Mouse (Mus musculus): ENCODE measurements around the gene Ap3s2.

The Ap3s2 gene

GRCm38 (mm10) chr7:79920344-79920983, at the start of gene Ap3s2:
Gene Ap3s2 (minus strand): TSS chr7:79920649.
- peak; percentile 83 to 85 for DNase-seq (ENCODE audit: low read depth in 2 of 2, low spot score in 2 of 2)

DNA sequence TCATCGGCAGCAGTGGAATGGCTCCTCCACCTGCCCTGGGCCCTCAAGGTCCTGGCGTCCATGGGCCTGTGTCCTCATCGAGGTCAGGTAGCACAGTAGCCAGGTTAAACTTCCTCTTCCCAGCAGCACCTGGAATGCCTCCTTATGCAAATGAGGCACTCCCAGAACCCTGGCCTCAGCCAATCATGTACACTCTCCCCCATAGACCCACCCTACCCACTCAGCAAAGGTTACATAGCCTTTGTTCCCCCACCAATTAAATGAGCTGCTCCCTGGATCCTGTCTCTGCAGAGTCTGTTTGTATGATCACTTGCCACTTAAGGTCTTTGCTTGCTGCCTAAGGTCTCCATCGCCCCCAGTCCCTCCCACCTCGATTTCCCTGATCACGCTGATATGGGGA, 47.9 kb upstream of the Ap3s2 start:
- DNase-seq (ENCODE audit: low read depth in 2 of 2, low spot score in 2 of 2) = no peak

GRCm38 (mm10) chr7:79961600-79961999, 41.2 kb upstream of the Ap3s2 start:
- no peak for DNase-seq (ENCODE audit: low read depth in 2 of 2, low spot score in 2 of 2)

- DNase-seq (ENCODE audit: low read depth in 2 of 2, low spot score in 2 of 2) = no peak
These were observed 35.7 kb upstream of the Ap3s2 start for GRCm38 (mm10) chr7:79956131-79956530.

DNA sequence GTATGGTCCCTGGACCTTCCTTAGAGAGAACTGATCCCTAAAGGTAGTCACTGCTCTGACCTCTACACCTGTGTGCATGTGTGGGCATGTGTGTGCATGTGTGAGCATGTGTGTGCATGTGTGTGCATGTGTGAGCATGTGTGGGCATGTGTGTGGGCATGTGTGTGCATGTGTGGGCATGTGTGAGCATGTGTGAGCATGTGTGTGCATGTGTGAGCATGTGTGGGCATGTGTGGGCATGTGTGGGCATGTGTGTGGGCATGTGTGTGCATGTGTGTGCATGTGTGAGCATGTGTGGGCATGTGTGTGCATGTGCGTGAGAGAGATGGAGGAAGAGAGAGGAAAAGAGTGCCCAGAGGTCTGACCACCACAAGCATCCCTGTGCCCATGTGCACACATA, 34.4 kb upstream of the Ap3s2 start:
- DNase-seq (ENCODE audit: low read depth in 2 of 2, low spot score in 2 of 2) = no peak

- no peak for DNase-seq (ENCODE audit: low read depth in 2 of 2, low spot score in 2 of 2)
These were observed 30.6 kb upstream of the Ap3s2 start for GRCm38 (mm10) chr7:79951038-79951437.

GRCm38 (mm10) chr7:79950236-79950635, 29.8 kb upstream of the Ap3s2 start:
- no peak for DNase-seq (ENCODE audit: low read depth in 2 of 2, low spot score in 2 of 2)

DNA sequence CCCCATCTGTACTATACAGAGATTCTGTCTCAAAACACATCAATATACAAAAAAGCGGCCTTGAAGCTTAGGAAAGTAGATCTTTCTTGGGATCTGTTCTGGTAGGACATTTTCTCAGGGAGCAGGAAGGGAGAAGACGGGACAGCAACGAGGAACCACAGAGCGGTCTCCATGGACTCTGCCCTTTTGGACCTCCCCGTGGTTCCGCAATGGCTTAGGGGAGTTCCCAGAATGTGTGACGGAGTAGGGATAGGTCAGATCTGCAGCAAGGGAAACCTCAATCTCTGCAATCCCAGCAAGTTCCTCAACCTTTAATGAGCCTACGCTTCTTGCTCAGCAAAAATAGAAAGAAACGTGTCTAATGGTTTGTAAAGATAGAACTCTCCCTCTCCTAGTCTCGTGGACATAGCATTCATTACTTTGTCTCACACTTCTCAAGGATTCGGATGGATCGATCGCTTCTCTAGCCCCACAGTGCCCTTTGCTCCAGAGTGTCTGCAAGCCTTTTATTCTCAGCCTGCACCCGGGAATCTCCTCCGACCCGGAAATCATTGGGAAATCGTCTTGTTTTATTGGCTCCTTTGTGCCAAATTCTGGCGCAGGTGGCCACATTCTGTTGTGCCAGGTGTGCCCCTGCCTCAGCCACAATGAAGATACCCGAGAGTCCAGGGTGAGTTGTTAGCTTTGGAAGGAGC, 15.2 kb upstream of the Ap3s2 start:
- DNase-seq (ENCODE audit: low read depth in 2 of 2, low spot score in 2 of 2) = no peak

GRCm38 (mm10) chr7:79934862-79935510, 14.5 kb upstream of the Ap3s2 start, which contains the start of gene Arpin:
Gene Arpin (minus strand): TSS chr7:79935359.
- no peak for DNase-seq (ENCODE audit: low read depth in 2 of 2, low spot score in 2 of 2)

DNA sequence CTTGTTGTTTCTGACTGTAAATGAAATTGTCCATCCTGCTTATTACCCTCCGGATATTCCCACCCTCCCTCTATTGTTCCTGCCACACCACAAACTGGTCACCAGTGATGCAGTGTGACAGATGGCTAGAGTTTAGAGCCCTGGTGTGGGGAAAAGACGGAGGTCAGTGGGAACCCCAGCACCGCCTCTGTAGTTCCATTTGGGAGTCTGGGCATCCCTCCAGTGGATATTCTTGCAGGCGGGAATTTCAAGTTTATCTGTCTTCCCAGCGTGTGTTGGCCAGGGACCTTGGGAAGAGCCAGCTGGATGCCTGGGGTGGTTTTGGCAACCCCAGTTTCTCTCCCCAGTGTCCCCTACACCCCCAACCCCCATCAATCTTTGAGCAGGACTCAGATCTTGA, 14.0 kb upstream of the Ap3s2 start:
- DNase-seq (ENCODE audit: low read depth in 2 of 2, low spot score in 2 of 2) = no peak

DNA sequence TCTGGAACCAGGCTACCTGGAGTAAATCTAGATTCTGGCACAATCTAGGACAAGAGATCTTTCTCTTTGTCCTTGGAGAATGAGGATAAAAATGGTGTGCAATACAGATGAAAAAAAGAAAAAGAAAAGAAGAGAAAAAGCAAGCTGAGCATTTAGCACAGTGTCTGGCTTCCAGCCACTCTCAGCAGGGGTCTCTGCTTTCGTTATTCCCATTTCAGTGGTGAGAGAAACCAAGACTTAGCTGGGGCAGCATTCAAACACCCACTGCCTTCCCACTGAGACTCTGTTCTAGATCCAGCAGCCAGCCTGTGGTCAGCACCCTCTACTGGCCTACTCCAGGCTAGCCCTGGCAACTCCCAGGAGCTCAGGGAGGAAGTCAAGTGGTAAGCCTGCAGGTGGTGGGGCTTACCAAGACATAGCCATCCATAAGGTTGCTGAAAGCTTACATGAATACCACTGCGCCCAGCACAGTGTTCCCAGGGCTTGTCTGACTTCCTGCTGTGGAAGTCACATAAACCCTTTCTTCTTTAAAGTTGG, 8.1 kb upstream of the Ap3s2 start:
- DNase-seq (ENCODE audit: low read depth in 2 of 2, low spot score in 2 of 2) = no peak

- no peak for DNase-seq (ENCODE audit: low read depth in 2 of 2, low spot score in 2 of 2)
These were observed 5.9 kb downstream of the Ap3s2 start for GRCm38 (mm10) chr7:79914556-79914955.

GRCm38 (mm10) chr7:79907356-79907755, 13.1 kb downstream of the Ap3s2 start:
- no peak for DNase-seq (ENCODE audit: low read depth in 2 of 2, low spot score in 2 of 2)

- no peak for DNase-seq (ENCODE audit: low read depth in 2 of 2, low spot score in 2 of 2)
These were observed 13.5 kb downstream of the Ap3s2 start for GRCm38 (mm10) chr7:79906914-79907313.

DNA sequence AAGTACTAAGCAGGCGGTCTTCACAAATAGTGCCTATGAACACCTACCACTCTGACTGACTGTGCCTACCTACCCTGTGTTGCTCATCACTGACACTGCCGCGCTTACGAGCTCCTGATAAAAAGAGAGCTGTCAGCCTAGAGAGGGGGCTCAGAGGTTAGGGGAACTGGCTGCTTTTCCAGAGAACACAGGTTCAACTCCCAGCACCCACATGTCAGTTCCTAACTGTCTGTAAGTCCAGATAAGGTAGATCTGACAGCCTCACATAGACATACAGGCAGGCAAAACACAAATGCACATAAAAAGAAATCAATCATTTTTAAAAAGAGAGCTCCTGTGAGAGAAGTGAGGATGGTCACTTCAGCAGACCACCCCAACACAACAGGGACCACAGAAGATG, 15.3 kb downstream of the Ap3s2 start:
- no peak for DNase-seq (ENCODE audit: low read depth in 2 of 2, low spot score in 2 of 2)

DNA sequence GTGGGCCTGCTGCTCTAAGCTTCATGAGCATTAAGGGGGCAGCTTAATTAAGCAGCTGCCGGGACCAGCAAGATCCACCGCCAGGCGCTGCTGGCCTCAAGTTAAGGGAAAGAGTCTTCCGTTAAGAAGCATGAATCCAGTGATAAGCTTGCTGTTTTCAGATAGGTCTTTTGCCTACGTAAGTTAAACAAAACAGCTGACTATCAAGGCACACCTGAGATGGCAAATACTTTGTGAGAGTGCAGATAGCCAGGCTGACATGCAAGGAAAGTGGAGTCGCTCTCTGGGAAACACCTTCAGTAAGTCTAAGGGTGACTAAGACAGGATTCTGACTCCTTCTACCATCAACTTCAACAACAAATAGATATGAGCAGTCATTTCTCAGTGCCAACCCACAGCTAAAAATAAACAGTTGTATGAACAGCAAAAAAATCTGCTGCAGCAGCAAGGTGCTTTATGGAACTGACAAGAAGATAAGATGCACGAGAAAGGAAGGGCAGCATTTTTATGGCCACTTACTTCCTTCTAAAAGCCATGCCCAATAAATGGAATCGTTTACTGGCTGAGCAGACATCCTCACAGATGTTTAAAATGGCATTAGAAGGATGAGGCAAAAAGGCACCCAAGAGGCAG, 17.2 kb downstream of the Ap3s2 start:
- no peak for DNase-seq (ENCODE audit: low read depth in 2 of 2, low spot score in 2 of 2)

- no peak for DNase-seq (ENCODE audit: low read depth in 2 of 2, low spot score in 2 of 2)
These were observed 19.7 kb downstream of the Ap3s2 start for GRCm38 (mm10) chr7:79900753-79901152.

DNA sequence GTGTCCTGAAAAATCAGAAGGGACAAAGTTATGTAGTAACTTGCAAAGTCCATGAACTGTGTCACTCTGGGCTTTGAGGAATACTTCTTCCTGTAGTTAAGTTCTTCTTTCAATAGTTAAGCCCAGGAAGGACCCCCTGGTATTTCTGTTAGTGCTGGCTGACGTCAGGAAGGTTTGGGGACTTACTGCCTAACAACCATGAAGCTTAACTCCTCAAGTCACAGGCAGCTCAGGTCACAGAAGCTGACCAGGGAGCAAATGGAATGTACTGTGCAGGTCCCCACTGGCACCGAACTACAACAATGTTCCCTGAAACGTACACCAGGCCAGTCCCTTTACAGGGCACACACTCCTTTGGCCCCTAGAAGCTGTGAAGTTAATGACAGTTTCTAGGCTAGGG, 25.2 kb downstream of the Ap3s2 start:
- no peak for DNase-seq (ENCODE audit: low read depth in 2 of 2, low spot score in 2 of 2)

DNA sequence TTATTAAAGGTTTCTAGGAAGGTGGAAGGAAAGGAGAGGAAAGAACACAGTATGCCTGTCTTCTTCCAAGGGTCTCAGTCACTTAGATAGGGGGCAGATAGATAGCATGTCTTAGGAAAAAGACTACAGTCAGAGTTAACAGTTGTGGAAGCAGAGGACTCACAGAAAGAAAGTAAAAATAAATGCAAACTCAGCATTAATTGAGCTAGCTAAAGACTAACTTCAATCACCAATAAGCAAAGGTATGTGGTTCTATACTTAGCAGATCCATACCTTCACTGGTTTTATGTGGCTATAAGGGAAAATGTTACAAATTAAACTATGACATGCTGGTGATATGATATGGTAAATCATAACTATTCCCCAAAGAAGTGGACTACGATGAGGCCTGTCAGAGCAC, 25.7 kb downstream of the Ap3s2 start:
- DNase-seq (ENCODE audit: low read depth in 2 of 2, low spot score in 2 of 2) = no peak

GRCm38 (mm10) chr7:79892576-79893428, 27.6 kb downstream of the Ap3s2 start:
- DNase-seq (ENCODE audit: low read depth in 2 of 2, low spot score in 2 of 2) = no peak

All from CD8-positive naive resting alpha-beta T cell, adult 2 months (primary cell).